Mouse (Mus musculus) kidney, adult 8-10 months (tissue): Measurements from ENCODE around the gene Ackr3.

Experiments used
- DNase-seq, 2 experiments: peaks; one replicate each; pipeline ENCODE4 v3.0.0; 2022

Gene Ackr3

DNA sequence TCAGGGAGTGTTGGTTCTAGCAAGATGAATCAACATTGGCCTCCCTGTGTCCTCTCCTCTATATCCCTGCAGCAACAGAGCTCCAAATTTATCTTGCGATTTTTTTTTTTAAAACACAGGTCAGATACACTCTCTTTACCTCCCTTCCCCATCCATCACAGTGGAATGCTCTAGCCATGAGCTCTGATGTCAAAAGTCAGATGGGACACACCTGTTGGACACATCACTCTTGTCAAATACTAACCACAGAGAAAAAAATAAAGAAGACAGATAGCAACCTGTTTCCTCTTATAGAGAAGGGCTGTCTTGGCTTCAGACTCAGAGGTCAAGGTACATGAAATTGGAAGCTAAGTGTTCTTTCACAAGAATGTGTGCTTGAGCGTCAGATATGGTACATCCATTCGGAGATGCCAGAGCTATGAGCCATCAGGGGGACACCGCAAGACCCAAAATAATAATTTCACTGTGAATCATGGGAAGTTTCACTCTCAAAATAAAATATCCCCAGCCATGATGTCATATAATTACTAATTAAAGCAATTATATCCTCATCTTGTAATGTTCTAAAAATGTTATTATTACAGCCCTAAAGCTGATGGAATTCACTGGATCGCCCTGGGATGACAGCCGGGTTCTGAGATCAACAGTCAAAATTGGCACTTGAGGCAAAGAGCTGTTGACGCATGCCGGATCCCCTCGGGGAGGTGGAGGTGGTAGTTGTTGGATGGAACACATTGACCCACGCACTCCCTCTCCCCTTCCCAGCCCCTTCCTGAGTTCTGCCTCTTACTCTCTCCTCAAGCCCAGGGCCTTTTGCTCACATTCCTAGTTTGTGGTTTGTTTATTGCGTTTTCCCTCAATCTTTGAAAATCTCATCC lies 57.2 kb downstream of the Ackr3 start:
- no peak for DNase-seq

DNA sequence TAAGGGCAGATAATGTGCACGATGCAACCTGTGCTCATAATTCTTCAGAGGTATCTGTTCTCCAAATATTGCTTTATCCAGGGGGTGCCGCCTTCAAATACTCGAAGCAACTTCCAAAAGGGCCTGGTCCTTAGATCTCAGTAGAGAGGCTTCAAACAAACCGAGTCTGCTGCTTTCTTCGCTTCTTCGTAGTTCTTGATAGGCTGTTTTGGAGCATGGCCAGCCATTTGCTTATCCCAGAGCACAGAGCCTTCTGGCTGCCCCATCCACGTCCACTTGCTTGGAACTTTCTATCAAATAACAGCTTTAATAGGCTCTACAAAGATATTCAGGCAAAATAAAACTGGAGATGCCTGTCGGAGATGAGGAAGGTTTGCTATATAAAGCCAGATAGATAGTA lies 58.6 kb downstream of the Ackr3 start:
- no peak for DNase-seq
